Mouse (Mus musculus): ENCODE data around the gene Rps2.

GRCm38 (mm10) chr17:24742307-24742706 is 24.4 kb downstream of the Rps2 start:
- TF ChIP-seq CTCF (IDR thresholded peaks at IDR 0.05; ENCODE audit: low read depth, low read length) (no peak), POLR2A (IDR thresholded peaks at IDR 0.05; ENCODE audit: borderline replicate concordance, low read depth, low read length) (no peak)
